Mouse (Mus musculus): ENCODE measurements at regions not wholly inside any gene's neighbourhood (a gene's known extent, or its start where the extent isn't known, plus 50 kb on each side); places are given as distances from the start of the nearest gene placed in this dataset.
A peak's percentile ranks its signal among the peaks of the same experiment; 100 is the strongest.

- DNase-seq (ENCODE audit: low read depth, low spot score), result no peak
Observed at GRCm38 (mm10) chr6:49637654-49638053, 184.9 kb upstream of the Npy start.

- no peak for DNase-seq (ENCODE audit: low read depth, low spot score)
Observed at GRCm38 (mm10) chr6:49641256-49641655, 181.3 kb upstream of the Npy start.

GRCm38 (mm10) chr6:49654541-49655130 is 167.9 kb upstream of the Npy start:
- no peak for DNase-seq (ENCODE audit: low read depth, low spot score)

GRCm38 (mm10) chr6:49655241-49655640 is 167.3 kb upstream of the Npy start:
- DNase-seq (ENCODE audit: low read depth, low spot score), result no peak

- DNase-seq (ENCODE audit: low read depth, low spot score), result no peak
Observed at GRCm38 (mm10) chr6:49656359-49657280, 165.9 kb upstream of the Npy start.

- no peak for DNase-seq (ENCODE audit: low read depth, low spot score)
Observed at GRCm38 (mm10) chr6:49657988-49658387, 164.5 kb upstream of the Npy start.

GRCm38 (mm10) chr6:49670991-49671390 is 151.5 kb upstream of the Npy start:
- DNase-seq (ENCODE audit: low read depth, low spot score), result no peak

- no peak for DNase-seq (ENCODE audit: low read depth, low spot score)
Observed at GRCm38 (mm10) chr6:49671912-49672311, 150.6 kb upstream of the Npy start.

GRCm38 (mm10) chr6:49686776-49687175 is 135.7 kb upstream of the Npy start:
- DNase-seq (ENCODE audit: low read depth, low spot score), result no peak

GRCm38 (mm10) chr6:49692032-49692539 is 130.4 kb upstream of the Npy start:
- no peak for DNase-seq (ENCODE audit: low read depth, low spot score)

GRCm38 (mm10) chr6:49694851-49695250 is 127.7 kb upstream of the Npy start:
- DNase-seq (ENCODE audit: low read depth, low spot score), result no peak

- no peak for DNase-seq (ENCODE audit: low read depth, low spot score)
Observed at GRCm38 (mm10) chr6:49696990-49697389, 125.5 kb upstream of the Npy start.

- no peak for DNase-seq (ENCODE audit: low read depth, low spot score)
Observed at GRCm38 (mm10) chr6:49701453-49701852, 121.1 kb upstream of the Npy start.

GRCm38 (mm10) chr6:49712980-49713379 is 109.5 kb upstream of the Npy start:
- DNase-seq (ENCODE audit: low read depth, low spot score), result no peak

- DNase-seq (ENCODE audit: low read depth, low spot score), result peak; percentile 32
Observed at GRCm38 (mm10) chr6:49716520-49716919, 106.0 kb upstream of the Npy start.

- no peak for DNase-seq (ENCODE audit: low read depth, low spot score)
Observed at GRCm38 (mm10) chr6:49716945-49717344, 105.6 kb upstream of the Npy start.

GRCm38 (mm10) chr6:49733191-49733590 is 89.3 kb upstream of the Npy start:
- no peak for DNase-seq (ENCODE audit: low read depth, low spot score)

- no peak for DNase-seq (ENCODE audit: low read depth, low spot score)
Observed at GRCm38 (mm10) chr6:49743157-49743556, 79.4 kb upstream of the Npy start.

GRCm38 (mm10) chr6:49745301-49745700 is 77.2 kb upstream of the Npy start:
- no peak for DNase-seq (ENCODE audit: low read depth, low spot score)

- no peak for DNase-seq (ENCODE audit: low read depth, low spot score)
Observed at GRCm38 (mm10) chr6:49750544-49750943, 72.0 kb upstream of the Npy start.

GRCm38 (mm10) chr6:49759614-49760013 is 62.9 kb upstream of the Npy start:
- DNase-seq (ENCODE audit: low read depth, low spot score), result no peak

GRCm38 (mm10) chr6:49764746-49765145 is 57.8 kb upstream of the Npy start:
- DNase-seq (ENCODE audit: low read depth, low spot score), result no peak

Data from brain, embryonic 18.5 days (tissue).